Mouse (Mus musculus) bone marrow, adult 2 months (tissue): ENCODE results near the gene Vmn1r215.

Source experiments
- CTCF ChIP-seq: fragments of 200-500 bp; IDR thresholded peaks from 2 replicates; pipeline ENCODE4 v1.5.1; 2011; ENCODE audit warnings: low read length, control low read depth; ENCODE audit not compliant: control insufficient read depth, insufficient read depth
- POLR2A ChIP-seq: fragments of 200-500 bp; IDR thresholded peaks from 2 replicates; pipeline ENCODE4 v1.6.1; 2011; ENCODE audit warnings: low read depth, mild to moderate bottlenecking, control low read depth, low read length, borderline replicate concordance; ENCODE audit not compliant: control insufficient read depth

- TF ChIP-seq POLR2A = no peak
- TF ChIP-seq CTCF = no peak
Measured at GRCm38 (mm10) chr13:23120611-23121010, 52.8 kb downstream of the Vmn1r215 start.
